Mouse (Mus musculus): ENCODE results near the gene Myl3. TPM values are rescaled to one million over a fixed set of nuclear protein-coding genes. Genes with fewer than 3 reads are reported as not detected.

The Myl3 gene
- polyA plus RNA-seq, 1 experiment from 2014 or later, result 0.66 TPM

DNA sequence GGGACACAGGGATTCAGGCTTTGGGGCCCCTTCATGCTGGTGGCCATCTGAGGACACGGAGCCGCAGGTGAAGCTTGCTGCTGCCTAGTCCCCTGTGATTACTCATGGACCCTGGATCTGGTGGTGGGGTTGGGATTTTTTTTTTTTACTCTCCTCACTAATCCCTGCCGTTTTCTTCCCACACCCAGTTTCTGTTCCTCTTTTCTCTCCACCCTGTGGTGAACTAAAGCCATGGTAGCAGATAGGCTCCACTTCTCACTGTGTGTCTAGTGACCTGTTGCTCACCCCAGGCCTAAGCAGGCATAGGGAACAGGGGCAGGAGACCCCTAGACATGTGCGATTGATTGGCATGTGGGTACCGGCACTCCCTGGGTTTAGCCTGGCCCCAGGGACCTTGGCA lies 34.9 kb upstream of the Myl3 start:
- Histone ChIP-seq H3K4me2 (ENCODE audit: low read depth, low read length) (no peak overlapping the region), H3K27me3 (ENCODE audit: control insufficient read depth, insufficient read depth, low read length) (no peaks in the 10 kb centered on the region), H3K4me1 (ENCODE audit: control insufficient read depth, insufficient read depth, low read length) (no peaks in the 10 kb centered on the region), H3K36me3 (ENCODE audit: control insufficient read depth, insufficient read depth, low read length) (peaks cover 7% of the 10 kb centered on the region), H3K27ac (ENCODE audit: low read depth, low read length) (no peak overlapping the region), H3K4me3 (ENCODE audit: low read depth, low read length) (no peak overlapping the region), H3K9me3 (ENCODE audit: control insufficient read depth, low read length) (no peaks in the 10 kb centered on the region), H3K9ac (replicated peaks; ENCODE audit: low read depth, low read length) (no peak overlapping the region)
- WGBS, result 89% methylated on average over 5 of the region's 5 CpGs
- no peak for ATAC-seq (ENCODE audit: low read depth)

- Histone ChIP-seq H3K9ac (replicated peaks; ENCODE audit: low read depth, low read length) (no peak overlapping the region), H3K4me2 (ENCODE audit: low read depth, low read length) (no peak overlapping the region; the same call in 1 of the 2 replicates)
- ATAC-seq (ENCODE audit: low read depth), result peak; percentile 85
Measured at GRCm38 (mm10) chr9:110709640-110710258, 31.9 kb upstream of the Myl3 start.

DNA sequence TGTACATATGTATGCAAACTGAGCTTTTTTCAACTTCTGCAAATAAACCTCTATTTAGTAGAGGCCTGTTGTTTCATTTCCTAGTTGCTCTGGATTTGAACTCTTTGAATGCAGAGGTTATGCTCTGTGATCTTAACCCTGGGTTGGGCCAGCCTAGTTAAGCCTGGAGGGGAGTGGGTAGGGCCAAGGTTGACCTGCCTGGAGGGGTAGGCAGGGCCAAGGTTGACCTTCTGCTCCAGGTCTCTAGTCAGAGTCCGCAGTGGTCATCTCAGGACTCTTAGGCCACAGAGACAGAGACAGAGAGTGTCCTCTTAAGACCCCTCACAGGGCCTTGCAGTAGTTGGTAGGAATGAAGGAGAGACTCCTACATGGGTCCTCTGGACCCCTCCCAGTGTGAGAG lies 30.1 kb upstream of the Myl3 start:
- H3K4me2 ChIP-seq (ENCODE audit: low read depth, low read length), result no peak overlapping the region
- H3K4me3 ChIP-seq (ENCODE audit: low read depth, low read length), result no peak overlapping the region
- H3K36me3 ChIP-seq (ENCODE audit: control insufficient read depth, insufficient read depth, low read length), result peaks cover 7% of the 10 kb centered on the region; the same call in 1 of the 2 replicates
- 94% methylated on average over 1 of the region's 1 CpGs for whole genome bisulfite sequencing
- no peak overlapping the region for H3K9ac ChIP-seq (replicated peaks; ENCODE audit: low read depth, low read length)
- no peaks in the 10 kb centered on the region for H3K9me3 ChIP-seq (ENCODE audit: control insufficient read depth, low read length)
- no peak overlapping the region for H3K27ac ChIP-seq (ENCODE audit: low read depth, low read length)
- no peaks in the 10 kb centered on the region for H3K27me3 ChIP-seq (ENCODE audit: control insufficient read depth, insufficient read depth, low read length)
- ATAC-seq (ENCODE audit: low read depth), result no peak
- H3K4me1 ChIP-seq (ENCODE audit: control insufficient read depth, insufficient read depth, low read length), result no peaks in the 10 kb centered on the region

More at GRCm38 (mm10) chr9:110709640-110710258, 31.9 kb upstream of the Myl3 start:
- no peak overlapping the region for H3K27ac ChIP-seq (ENCODE audit: low read depth, low read length)
- no peak overlapping the region for H3K4me3 ChIP-seq (ENCODE audit: low read depth, low read length)
- no peaks in the 10 kb centered on the region for H3K4me1 ChIP-seq (ENCODE audit: control insufficient read depth, insufficient read depth, low read length)
- no peaks in the 10 kb centered on the region for H3K9me3 ChIP-seq (ENCODE audit: control insufficient read depth, low read length)
- 48% methylated on average over 5 of the region's 5 CpGs for WGBS
- no peaks in the 10 kb centered on the region for H3K27me3 ChIP-seq (ENCODE audit: control insufficient read depth, insufficient read depth, low read length)
- peaks cover 7% of the 10 kb centered on the region; the same call in 1 of the 2 replicates for H3K36me3 ChIP-seq (ENCODE audit: control insufficient read depth, insufficient read depth, low read length)

DNA sequence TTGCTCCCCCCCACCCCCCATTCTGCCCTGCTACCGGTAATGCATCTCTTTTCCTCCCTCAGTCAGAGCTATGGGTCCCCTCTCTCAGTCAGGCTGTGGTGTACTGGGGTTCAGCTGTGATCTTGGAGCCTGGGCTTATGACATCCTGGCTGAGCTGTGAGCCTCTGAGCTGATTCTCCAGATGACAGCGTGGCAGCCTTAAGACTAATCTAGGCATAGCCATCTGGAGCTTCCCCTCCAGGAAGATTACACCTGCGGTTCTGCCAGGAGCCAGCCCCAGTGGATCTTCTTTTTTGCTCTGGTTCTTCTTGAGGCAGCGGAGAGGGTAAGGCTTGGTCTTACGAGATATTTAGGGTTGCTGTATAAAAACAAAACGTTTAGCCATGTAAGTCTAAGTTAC lies 29.7 kb upstream of the Myl3 start:
- Histone ChIP-seq H3K9ac (replicated peaks; ENCODE audit: low read depth, low read length) (no peak overlapping the region), H3K4me1 (ENCODE audit: control insufficient read depth, insufficient read depth, low read length) (no peaks in the 10 kb centered on the region), H3K4me2 (ENCODE audit: low read depth, low read length) (no peak overlapping the region), H3K27me3 (ENCODE audit: control insufficient read depth, insufficient read depth, low read length) (no peaks in the 10 kb centered on the region), H3K36me3 (ENCODE audit: control insufficient read depth, insufficient read depth, low read length) (peaks cover 7% of the 10 kb centered on the region; the same call in 1 of the 2 replicates), H3K27ac (ENCODE audit: low read depth, low read length) (no peak overlapping the region), H3K4me3 (ENCODE audit: low read depth, low read length) (no peak overlapping the region), H3K9me3 (ENCODE audit: control insufficient read depth, low read length) (no peaks in the 10 kb centered on the region)
- ATAC-seq (ENCODE audit: low read depth), result no peak
- 93% methylated on average over 6 of the region's 6 CpGs for WGBS

DNA sequence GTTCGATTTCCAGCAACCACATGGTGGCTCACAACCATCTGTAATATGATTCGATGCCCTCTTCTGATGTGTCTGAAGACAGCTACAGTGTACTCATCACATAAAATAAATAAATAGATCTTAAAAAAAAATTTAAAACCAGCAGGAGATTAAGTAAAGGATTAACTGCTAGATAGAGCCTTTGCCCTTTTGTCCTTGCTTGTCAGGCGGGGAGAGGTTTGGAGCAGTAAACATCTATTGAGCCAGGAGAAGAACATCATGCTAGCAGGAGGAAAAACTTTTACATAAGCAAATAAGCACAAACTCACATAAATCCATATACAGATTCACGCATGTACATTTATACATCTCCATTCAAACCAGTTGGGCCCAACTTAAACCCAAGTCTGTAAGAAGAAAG lies 29.1 kb upstream of the Myl3 start:
- Histone ChIP-seq H3K27me3 (ENCODE audit: control insufficient read depth, insufficient read depth, low read length) (no peaks in the 10 kb centered on the region), H3K36me3 (ENCODE audit: control insufficient read depth, insufficient read depth, low read length) (peaks cover 7% of the 10 kb centered on the region; the same call in 1 of the 2 replicates), H3K9ac (replicated peaks; ENCODE audit: low read depth, low read length) (no peak overlapping the region), H3K4me1 (ENCODE audit: control insufficient read depth, insufficient read depth, low read length) (no peaks in the 10 kb centered on the region), H3K4me2 (ENCODE audit: low read depth, low read length) (no peak overlapping the region), H3K9me3 (ENCODE audit: control insufficient read depth, low read length) (no peaks in the 10 kb centered on the region), H3K4me3 (ENCODE audit: low read depth, low read length) (no peak overlapping the region), H3K27ac (ENCODE audit: low read depth, low read length) (no peak overlapping the region)
- 95% methylated on average over 4 of the region's 4 CpGs for WGBS
- no peak for ATAC-seq (ENCODE audit: low read depth)

DNA sequence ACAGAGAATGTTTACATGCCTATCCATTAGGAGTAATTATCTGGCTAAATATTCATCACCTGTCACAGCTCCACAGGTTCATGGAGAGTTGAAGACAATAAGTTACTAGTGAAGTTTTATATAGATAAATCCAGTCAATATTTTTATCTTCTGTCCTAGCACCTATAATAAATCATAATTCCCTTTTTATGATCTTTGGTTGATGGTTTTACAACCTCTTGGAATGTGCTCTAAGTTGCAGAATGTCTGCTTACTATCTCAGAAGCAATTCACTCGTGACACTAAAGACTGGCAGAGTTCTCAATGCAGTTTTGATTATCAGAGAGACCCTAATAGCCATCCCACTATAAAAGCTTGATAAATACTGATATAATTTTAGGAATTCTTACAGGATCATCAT lies 28.3 kb upstream of the Myl3 start:
- no peaks in the 10 kb centered on the region for H3K9me3 ChIP-seq (ENCODE audit: control insufficient read depth, low read length)
- H3K4me2 ChIP-seq (ENCODE audit: low read depth, low read length), result no peak overlapping the region
- ATAC-seq (ENCODE audit: low read depth), result no peak
- H3K4me1 ChIP-seq (ENCODE audit: control insufficient read depth, insufficient read depth, low read length), result no peaks in the 10 kb centered on the region
- peaks cover 6% of the 10 kb centered on the region; the same call in 1 of the 2 replicates for H3K36me3 ChIP-seq (ENCODE audit: control insufficient read depth, insufficient read depth, low read length)
- H3K27ac ChIP-seq (ENCODE audit: low read depth, low read length), result no peak overlapping the region
- H3K9ac ChIP-seq (replicated peaks; ENCODE audit: low read depth, low read length), result no peak overlapping the region
- 70% methylated on average over 1 of the region's 1 CpGs for WGBS
- H3K27me3 ChIP-seq (ENCODE audit: control insufficient read depth, insufficient read depth, low read length), result no peaks in the 10 kb centered on the region
- no peak overlapping the region for H3K4me3 ChIP-seq (ENCODE audit: low read depth, low read length)

GRCm38 (mm10) chr9:110715426-110715825 lies 26.2 kb upstream of the Myl3 start:
- 64% methylated on average over 1 of the region's 1 CpGs for WGBS
- no peak overlapping the region for H3K9ac ChIP-seq (replicated peaks; ENCODE audit: low read depth, low read length)
- H3K9me3 ChIP-seq (ENCODE audit: control insufficient read depth, low read length), result no peaks in the 10 kb centered on the region
- no peak for ATAC-seq (ENCODE audit: low read depth)
- no peak overlapping the region for H3K4me3 ChIP-seq (ENCODE audit: low read depth, low read length)
- H3K36me3 ChIP-seq (ENCODE audit: control insufficient read depth, insufficient read depth, low read length), result 0 out of 2 replicates have a peak, but pooled peaks cover 3% of the 10 kb centered on the region
- H3K27me3 ChIP-seq (ENCODE audit: control insufficient read depth, insufficient read depth, low read length), result no peaks in the 10 kb centered on the region
- no peak overlapping the region for H3K4me2 ChIP-seq (ENCODE audit: low read depth, low read length)
- H3K4me1 ChIP-seq (ENCODE audit: control insufficient read depth, insufficient read depth, low read length), result no peaks in the 10 kb centered on the region
- no peak overlapping the region for H3K27ac ChIP-seq (ENCODE audit: low read depth, low read length)

GRCm38 (mm10) chr9:110716775-110717174 lies 24.9 kb upstream of the Myl3 start:
- peak; percentile 92 for ATAC-seq (ENCODE audit: low read depth)
- 33% methylated on average over 4 of the region's 4 CpGs for WGBS
- H3K4me1 ChIP-seq (ENCODE audit: control insufficient read depth, insufficient read depth, low read length), result no peaks in the 10 kb centered on the region

GRCm38 (mm10) chr9:110718071-110718470 lies 23.6 kb upstream of the Myl3 start:
- Histone ChIP-seq H3K9me3 (ENCODE audit: control insufficient read depth, low read length) (no peaks in the 10 kb centered on the region), H3K9ac (replicated peaks; ENCODE audit: low read depth, low read length) (no peak overlapping the region), H3K36me3 (ENCODE audit: control insufficient read depth, insufficient read depth, low read length) (no peaks in the 10 kb centered on the region), H3K27me3 (ENCODE audit: control insufficient read depth, insufficient read depth, low read length) (no peaks in the 10 kb centered on the region), H3K4me1 (ENCODE audit: control insufficient read depth, insufficient read depth, low read length) (no peaks in the 10 kb centered on the region), H3K27ac (ENCODE audit: low read depth, low read length) (no peak overlapping the region), H3K4me2 (ENCODE audit: low read depth, low read length) (no peak overlapping the region), H3K4me3 (ENCODE audit: low read depth, low read length) (no peak overlapping the region)
- WGBS, result 92% methylated on average over 6 of the region's 6 CpGs
- no peak for ATAC-seq (ENCODE audit: low read depth)

More at GRCm38 (mm10) chr9:110716775-110717174, 24.9 kb upstream of the Myl3 start:
- H3K4me3 ChIP-seq (ENCODE audit: low read depth, low read length), result no peak overlapping the region
- H3K27me3 ChIP-seq (ENCODE audit: control insufficient read depth, insufficient read depth, low read length), result no peaks in the 10 kb centered on the region
- H3K36me3 ChIP-seq (ENCODE audit: control insufficient read depth, insufficient read depth, low read length), result 0 out of 2 replicates have a peak, but pooled peaks cover 3% of the 10 kb centered on the region
- H3K9me3 ChIP-seq (ENCODE audit: control insufficient read depth, low read length), result no peaks in the 10 kb centered on the region
- no peak overlapping the region for H3K9ac ChIP-seq (replicated peaks; ENCODE audit: low read depth, low read length)
- H3K27ac ChIP-seq (ENCODE audit: low read depth, low read length), result no peak overlapping the region
- H3K4me2 ChIP-seq (ENCODE audit: low read depth, low read length), result no peak overlapping the region
